Mouse (Mus musculus) lung, postnatal 25 days (tissue): ENCODE data around the gene Ten1.

Source experiments
- DNase-seq: peaks from one replicate; pipeline ENCODE4 v3.0.0; 2022; ENCODE audit warnings: low spot score

Ten1 gene

GRCm38 (mm10) chr11:116237742-116238395, 39.2 kb downstream of the Ten1 start, which contains the start of gene Evpl:
Gene Evpl, minus strand, starts transcription at chr11:116238077.
- peak; percentile 90 for DNase-seq

GRCm38 (mm10) chr11:116239797-116240196, 41.1 kb downstream of the Ten1 start:
- DNase-seq = no peak

DNA sequence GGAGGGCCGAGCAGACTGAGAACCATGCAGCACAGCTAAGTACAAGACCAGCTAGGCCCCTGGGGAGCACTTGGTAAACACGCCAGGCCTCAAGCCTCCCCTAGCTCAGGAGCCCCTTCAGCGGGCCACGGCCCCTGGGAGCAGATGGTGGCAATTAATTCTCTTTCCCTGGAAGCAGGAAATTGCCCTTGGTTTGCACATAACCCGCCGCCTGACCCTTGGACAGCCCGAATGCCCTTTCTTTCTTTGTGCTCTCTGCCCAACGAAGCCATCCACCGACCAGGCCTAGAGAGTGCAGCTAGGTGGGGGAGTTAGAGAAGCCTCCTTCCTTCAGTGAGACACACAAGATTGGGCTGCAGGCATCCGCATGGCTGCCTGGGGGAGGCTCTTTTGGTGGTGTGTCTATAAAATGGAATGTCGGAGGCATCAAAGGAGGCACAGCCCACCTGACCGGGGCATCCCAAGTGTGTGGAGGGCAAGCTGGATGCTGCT, 43.1 kb downstream of the Ten1 start:
- DNase-seq = no peak

- no peak for DNase-seq
Observed at GRCm38 (mm10) chr11:116244580-116244979, 45.9 kb downstream of the Ten1 start.

- DNase-seq = no peak
Observed at GRCm38 (mm10) chr11:116245616-116246015, 47.0 kb downstream of the Ten1 start.

GRCm38 (mm10) chr11:116247502-116248222, 49.0 kb downstream of the Ten1 start:
- DNase-seq = peak; percentile 25

DNA sequence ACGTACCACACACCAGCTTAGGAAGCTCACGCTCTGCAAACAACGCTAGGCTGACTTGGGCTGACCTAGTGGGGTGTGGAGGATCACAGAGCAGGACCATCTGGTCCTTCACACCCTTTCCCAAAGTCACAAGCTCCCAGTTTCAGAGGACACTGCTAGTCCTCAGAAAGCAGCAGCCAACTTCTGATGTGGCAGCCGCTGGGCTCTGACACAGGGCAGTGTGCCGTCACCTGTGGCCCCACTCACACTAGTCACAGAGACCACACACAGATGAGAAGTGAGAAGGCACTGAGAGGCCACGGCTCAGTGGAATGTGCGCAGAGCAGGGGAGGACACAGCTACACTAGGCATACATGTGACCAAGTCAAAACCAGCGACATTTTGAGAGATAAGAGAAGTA, 52.2 kb downstream of the Ten1 start:
- DNase-seq = no peak

DNA sequence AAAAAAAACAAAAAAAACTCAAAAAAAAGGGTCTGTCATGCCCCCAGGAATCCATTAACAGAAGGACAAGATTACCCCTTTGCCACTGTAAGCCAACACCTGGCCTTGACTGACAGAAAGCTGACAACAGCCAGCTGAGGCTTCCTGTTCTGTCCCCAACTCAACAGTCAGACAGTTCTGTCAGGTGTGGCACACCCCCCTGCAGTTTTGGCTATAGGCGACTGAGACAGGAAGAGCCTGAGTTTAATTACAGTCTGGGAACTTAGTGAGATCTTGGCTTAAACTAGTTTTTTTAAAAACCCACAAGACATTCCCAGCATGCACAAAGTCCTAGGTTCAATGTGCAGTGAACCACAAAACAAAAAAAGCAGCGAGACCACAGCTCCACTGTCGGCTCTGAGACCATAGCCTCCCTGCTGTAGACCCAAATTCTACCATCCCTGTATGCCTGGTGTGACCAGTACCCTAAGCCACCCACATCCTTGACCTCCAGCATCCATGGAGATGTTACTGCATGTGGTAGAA, 54.5 kb downstream of the Ten1 start:
- DNase-seq = no peak

DNA sequence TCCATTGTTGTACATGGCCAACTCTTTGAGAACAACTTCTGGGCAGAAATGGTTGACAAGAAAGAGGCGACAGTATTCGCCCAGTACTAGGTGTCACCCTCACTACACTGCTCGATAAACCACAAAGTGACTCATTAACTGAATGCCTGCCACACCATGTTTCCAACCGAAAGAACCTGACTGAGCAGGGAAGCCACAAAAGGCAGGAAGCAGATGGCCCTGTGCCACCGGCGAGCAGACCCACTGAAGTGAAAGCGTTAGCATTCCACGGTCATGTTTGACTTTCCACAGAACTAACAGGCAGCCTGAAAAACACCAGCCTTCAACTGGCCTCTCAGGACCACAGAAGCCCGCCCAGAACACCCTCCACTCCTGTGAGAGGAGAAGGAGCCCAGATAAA, 56.0 kb downstream of the Ten1 start:
- DNase-seq = peak; percentile 64

GRCm38 (mm10) chr11:116255090-116255981, 56.7 kb downstream of the Ten1 start:
- DNase-seq = no peak

DNA sequence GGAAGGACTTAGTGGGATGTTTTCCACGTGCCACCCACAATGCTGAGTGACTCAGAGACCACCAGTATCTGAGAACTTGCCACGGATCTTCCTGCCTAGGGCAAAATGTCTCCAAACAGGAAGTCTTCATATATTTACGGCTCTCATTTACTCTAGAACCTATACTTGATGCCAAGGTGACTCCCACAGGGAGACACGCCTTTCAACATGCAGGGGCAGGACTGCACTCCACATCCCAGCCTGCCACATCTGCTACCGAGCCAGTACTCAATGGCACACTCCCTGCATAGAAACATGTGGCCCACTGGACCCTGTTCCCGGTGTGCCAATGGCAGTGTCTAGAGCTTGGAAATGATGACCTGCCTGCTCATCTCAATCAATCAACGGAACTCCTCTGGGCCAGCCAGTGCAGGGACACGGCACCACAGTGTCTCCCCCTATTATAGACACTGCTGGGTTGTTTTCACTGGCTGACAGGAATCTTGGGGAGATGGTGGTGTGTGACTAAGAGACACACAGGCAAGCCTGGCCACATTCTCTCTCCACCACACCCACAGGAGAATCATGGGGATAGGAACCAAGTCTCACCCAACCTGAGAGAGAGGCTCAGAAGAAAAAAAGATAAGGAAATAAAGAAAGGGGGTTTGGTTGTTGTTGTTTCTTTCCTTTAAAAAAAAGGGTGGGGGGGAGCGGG, 57.5 kb downstream of the Ten1 start:
- DNase-seq = no peak

DNA sequence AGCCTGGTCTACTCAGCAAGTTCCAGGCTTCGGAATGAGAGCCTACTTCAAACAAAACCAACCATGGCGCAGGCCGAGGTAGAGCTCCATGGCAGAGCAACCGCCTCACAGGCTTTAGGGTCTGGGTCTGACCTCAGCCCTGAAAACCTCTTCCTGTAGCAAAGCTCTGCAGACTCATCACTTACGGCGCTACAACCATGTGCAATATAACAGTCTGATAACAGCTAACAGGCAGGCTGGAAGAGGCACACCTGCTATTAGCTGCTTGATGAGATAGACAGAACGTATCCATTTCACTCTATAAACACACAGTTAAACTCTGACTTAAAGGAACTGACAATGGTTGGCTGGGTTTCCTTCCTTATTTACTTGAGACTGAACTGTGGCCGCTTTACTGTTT, 60.8 kb downstream of the Ten1 start:
- no peak for DNase-seq

- peak; percentile 84 for DNase-seq
Observed at GRCm38 (mm10) chr11:116260259-116260658, 61.6 kb downstream of the Ten1 start.
